Mouse (Mus musculus) liver, postnatal 0 days (tissue): ENCODE results near the gene Ipo9. TPM values are rescaled to one million over a fixed set of nuclear protein-coding genes. Genes with fewer than 3 reads are reported as not detected.

ENCODE experiments used
- ATAC-seq: fragments of 200-750 bp; cut with Nextera tagmentation; 2 replicates; pipeline ENCODE4 v1.8.0; 2017; ENCODE audit warnings: mild to moderate bottlenecking, moderate library complexity
- DNase-seq: peaks from one replicate; pipeline ENCODE4 v3.0.0-alpha.2; 2016
- H3K27ac ChIP-seq: fragments of 300-500 bp; sonication (generic); 2 replicates; pipeline ENCODE4 v1.5.1; 2014; ENCODE audit warnings: antibody characterized with exemption, moderate library complexity, mild to moderate bottlenecking, low read depth
- H3K27me3 ChIP-seq: fragments of 300-500 bp; sonication (generic); 2 replicates; pipeline ENCODE4 v1.6.1; 2014; ENCODE audit warnings: low read length, control low read depth, mixed read lengths; ENCODE audit not compliant: insufficient read depth
- H3K36me3 ChIP-seq: fragments of 300-500 bp; sonication (generic); replicated peaks from 2 replicates; pipeline ENCODE4 v1.6.1; 2014; ENCODE audit warnings: mild to moderate bottlenecking, control low read depth, low read length, moderate library complexity, mixed read lengths; ENCODE audit not compliant: insufficient read depth
- H3K4me1 ChIP-seq: fragments of 300-500 bp; sonication (generic); 2 replicates; pipeline ENCODE4 v1.6.1; 2014; ENCODE audit warnings: antibody characterized with exemption, mild to moderate bottlenecking, control low read depth; ENCODE audit not compliant: insufficient read depth
- H3K4me2 ChIP-seq: fragments of 300-500 bp; sonication (generic); 2 replicates; pipeline ENCODE4 v1.6.1; 2014; ENCODE audit warnings: low read depth, mild to moderate bottlenecking, low read length, moderate library complexity, mixed read lengths
- H3K4me3 ChIP-seq: fragments of 300-500 bp; sonication (generic); 2 replicates; pipeline ENCODE4 v1.5.1; 2014; ENCODE audit warnings: low read depth, low read length
- H3K9ac ChIP-seq: fragments of 300-500 bp; sonication (generic); replicated peaks from 2 replicates; pipeline ENCODE4 v1.6.1; 2014; ENCODE audit warnings: mild to moderate bottlenecking, moderate library complexity
- H3K9me3 ChIP-seq: fragments of 300-500 bp; sonication (generic); 2 replicates; pipeline ENCODE4 v1.6.1; 2016; ENCODE audit warnings: mild to moderate bottlenecking, control low read depth, low read length, mixed read lengths
- CTCF ChIP-seq: sonication (generic); IDR thresholded peaks from 2 replicates; pipeline ENCODE4 v1.5.1; 2016; ENCODE audit warnings: antibody characterized with exemption, low read depth
- EP300 ChIP-seq: IDR thresholded peaks from 2 replicates; pipeline ENCODE4 v1.6.1; 2016; ENCODE audit warnings: antibody characterized with exemption, low read depth, mild to moderate bottlenecking
- WGBS: fragments of 180-500 bp; shearing (Covaris S2); extraction: QIAGEN DNeasy Blood & Tissue Kit; methylation state at CpG from one replicate; pipeline ENCODE4 v1.1.7; 2014; ENCODE audit not compliant: insufficient replicate concordance; 5-methylcytosine and 5-hydroxymethylcytosine counted together
- polyA plus RNA-seq: library from polyadenylated mRNA; unstranded; fragments of >200 nt; fragmentation: Nextera tagmentation; extraction: Ambion mirVana; gene quantifications from 2 replicates; pipeline ENCODE4 v1.2.1, GENCODE M21; 2015

Ipo9 gene
- polyA plus RNA-seq, 1 experiment from 2014 or later: 12.1 TPM

GRCm38 (mm10) chr1:135440986-135441385 is 10.7 kb upstream of the Ipo9 start:
- no peak for ATAC-seq

GRCm38 (mm10) chr1:135438801-135439200 is 8.5 kb upstream of the Ipo9 start:
- no peak for TF ChIP-seq EP300
- no peak for TF ChIP-seq CTCF
- 82% methylated on average over 6 of the region's 6 CpGs for WGBS
- H3K4me2 ChIP-seq: no peak overlapping the region

More at GRCm38 (mm10) chr1:135440986-135441385, 10.7 kb upstream of the Ipo9 start:
- no peaks in the 10 kb centered on the region for H3K9me3 ChIP-seq
- WGBS: 75% methylated on average over 6 of the region's 6 CpGs
- no peak overlapping the region for H3K27ac ChIP-seq
- H3K4me2 ChIP-seq: no peak overlapping the region
- TF ChIP-seq CTCF (no peak), EP300 (no peak)
- H3K36me3 ChIP-seq: no peaks in the 10 kb centered on the region
- DNase-seq: no peak
- H3K4me3 ChIP-seq: no peak overlapping the region
- H3K27me3 ChIP-seq: no peaks in the 10 kb centered on the region
- H3K4me1 ChIP-seq: no peaks in the 10 kb centered on the region
- no peak overlapping the region for H3K9ac ChIP-seq

GRCm38 (mm10) chr1:135435823-135436222 is 5.5 kb upstream of the Ipo9 start:
- WGBS: 11% methylated on average over 2 of the region's 2 CpGs
- DNase-seq: no peak
- Histone ChIP-seq H3K9me3 (no peaks in the 10 kb centered on the region), H3K9ac (no peak overlapping the region), H3K36me3 (no peaks in the 10 kb centered on the region), H3K27ac (no peak overlapping the region), H3K27me3 (no peaks in the 10 kb centered on the region), H3K4me1 (peaks cover 2% of the 10 kb centered on the region; the same call in 1 of the 2 replicates), H3K4me2 (no peak overlapping the region), H3K4me3 (no peak overlapping the region)
- no peak for ATAC-seq
- TF ChIP-seq CTCF (no peak), EP300 (no peak)

More at GRCm38 (mm10) chr1:135438801-135439200, 8.5 kb upstream of the Ipo9 start:
- Histone ChIP-seq H3K4me1 (no peaks in the 10 kb centered on the region), H3K27me3 (no peaks in the 10 kb centered on the region), H3K9me3 (no peaks in the 10 kb centered on the region), H3K27ac (no peak overlapping the region), H3K36me3 (no peaks in the 10 kb centered on the region), H3K4me3 (no peak overlapping the region), H3K9ac (no peak overlapping the region)
- ATAC-seq (no peak), DNase-seq (no peak)

GRCm38 (mm10) chr1:135430669-135431017 is 344 bp upstream of the Ipo9 start:
- H3K4me2 ChIP-seq: peak overlapping the region; percentile 86
- no peaks in the 10 kb centered on the region for H3K27me3 ChIP-seq
- no peaks in the 10 kb centered on the region for H3K9me3 ChIP-seq
- TF ChIP-seq EP300: no peak
- TF ChIP-seq CTCF: no peak
- WGBS: 3% methylated on average over 14 of the region's 14 CpGs
- H3K27ac ChIP-seq: no peak overlapping the region
- DNase-seq (no peak), ATAC-seq (peak; percentile 62)
- H3K4me3 ChIP-seq: peak overlapping the region; percentile 97
- no peaks in the 10 kb centered on the region; the same call in none of the 2 replicates for H3K36me3 ChIP-seq
- H3K4me1 ChIP-seq: peaks cover 25% of the 10 kb centered on the region
- H3K9ac ChIP-seq: peak overlapping the region; percentile 89

GRCm38 (mm10) chr1:135427390-135427789 is 2.9 kb downstream of the Ipo9 start:
- 69% methylated on average over 6 of the region's 6 CpGs for WGBS
- Histone ChIP-seq H3K9me3 (no peaks in the 10 kb centered on the region), H3K27ac (no peak overlapping the region), H3K27me3 (no peaks in the 10 kb centered on the region), H3K4me1 (peaks cover 25% of the 10 kb centered on the region), H3K9ac (no peak overlapping the region), H3K36me3 (peaks cover 2% of the 10 kb centered on the region), H3K4me3 (no peak overlapping the region), H3K4me2 (no peak overlapping the region)
- no peak for TF ChIP-seq CTCF
- no peak for TF ChIP-seq EP300
- no peak for DNase-seq
- no peak for ATAC-seq

- Histone ChIP-seq H3K9ac (no peak overlapping the region), H3K9me3 (no peaks in the 10 kb centered on the region), H3K4me3 (no peak overlapping the region), H3K36me3 (peaks cover 2% of the 10 kb centered on the region), H3K27me3 (no peaks in the 10 kb centered on the region), H3K4me2 (no peak overlapping the region), H3K4me1 (peaks cover 25% of the 10 kb centered on the region), H3K27ac (no peak overlapping the region)
- 87% methylated on average over 10 of the region's 10 CpGs for WGBS
- ATAC-seq (no peak), DNase-seq (no peak)
- TF ChIP-seq CTCF (no peak), EP300 (no peak)
These were observed 3.7 kb downstream of the Ipo9 start for GRCm38 (mm10) chr1:135426645-135427044.

- Histone ChIP-seq H3K36me3 (peaks cover 25% of the 10 kb centered on the region), H3K4me3 (no peak overlapping the region), H3K4me1 (peaks cover 7% of the 10 kb centered on the region; the same call in 1 of the 2 replicates), H3K9me3 (no peaks in the 10 kb centered on the region), H3K4me2 (no peak overlapping the region), H3K27me3 (no peaks in the 10 kb centered on the region), H3K27ac (no peak overlapping the region), H3K9ac (no peak overlapping the region)
- DNase-seq (no peak), ATAC-seq (no peak)
- TF ChIP-seq CTCF: no peak
- TF ChIP-seq EP300: no peak
- WGBS: 81% methylated on average over 6 of the region's 6 CpGs
These were observed 7.5 kb downstream of the Ipo9 start for GRCm38 (mm10) chr1:135422772-135423171.
